Mouse (Mus musculus): ENCODE measurements around the gene Gxylt2.

GRCm38 (mm10) chr6:100720098-100720501 lies 15.6 kb downstream of the Gxylt2 start:
- no peak for TF ChIP-seq HCFC1 (IDR thresholded peaks at IDR 0.05; ENCODE audit: low read depth, low read length)
- TF ChIP-seq GABPA (IDR thresholded peaks at IDR 0.05; ENCODE audit: insufficient replicate concordance, low read depth, low read length) = no peak
- no peak for TF ChIP-seq MYC (IDR thresholded peaks at IDR 0.05; ENCODE audit: low read depth, low read length)
- no peak for TF ChIP-seq MEF2A (IDR thresholded peaks at IDR 0.05; ENCODE audit: borderline replicate concordance, low read depth, low read length)
- TF ChIP-seq POLR2A (IDR thresholded peaks at IDR 0.05; ENCODE audit: low read depth, low read length) = no peak
- no peak for TF ChIP-seq POLR2AphosphoS2 (IDR thresholded peaks at IDR 0.05; ENCODE audit: low read depth, low read length)

Measured in CH12.LX (cell line).